Mouse (Mus musculus) brain, adult 10 weeks (tissue): ENCODE measurements around the gene Rab6b. TPM values are rescaled to one million over a fixed set of nuclear protein-coding genes. Genes with fewer than 3 reads are reported as not detected.

ENCODE experiments used
- polyA plus RNA-seq: library from polyadenylated mRNA; stranded (reverse); fragments of 350-450 nt; fragmentation: Illumina TruSeq; extraction: RNeasy Lipid Tissue Mini Kit (QIAGEN cat#74804); gene quantifications from one replicate; pipeline ENCODE4 v1.2.3, GENCODE M21; 2015; ENCODE audit warnings: low read depth, low replicate concordance

Gene Rab6b
- 419 TPM for polyA plus RNA-seq

GRCm38 (mm10) chr9:103111621-103112470 lies at the start of gene Rab6b:
TSS of gene Rab6b (plus strand) at chr9:103111787.

GRCm38 (mm10) chr9:103201561-103202260 lies 90.1 kb downstream of the Rab6b start, which contains the start of gene Srprb:
TSS of gene Srprb (minus strand) at chr9:103202137.

GRCm38 (mm10) chr9:103230151-103230951 lies 118.8 kb downstream of the Rab6b start, which contains the start of the genes Gm20425 and Trf:
TSS of gene Gm20425 (minus strand) at chr9:103230307.
TSS of gene Trf (minus strand) at chr9:103230444.

Other genes starting within 250 kb of the Rab6b start
- 0.92 TPM for gene Slco2a1, start 123.1 kb upstream of the Rab6b start, polyA plus RNA-seq
- 33.7 TPM for gene Srprb, start 90.3 kb downstream of the Rab6b start, polyA plus RNA-seq
- 4.3 TPM for gene Gm20425, start 118.5 kb downstream of the Rab6b start, polyA plus RNA-seq
- gene Trf, start 118.7 kb downstream of the Rab6b start, polyA plus RNA-seq = 580 TPM
- not detected for gene 1300017J02Rik, start 193.3 kb downstream of the Rab6b start, polyA plus RNA-seq
- gene Topbp1, start 193.4 kb downstream of the Rab6b start, polyA plus RNA-seq = 11.0 TPM